Mouse (Mus musculus): ENCODE measurements around the gene Mbd3. TPM values are rescaled to one million over a fixed set of nuclear protein-coding genes. Genes with fewer than 3 reads are reported as not detected.
A peak's percentile ranks its signal among the peaks of the same experiment; 100 is the strongest.
"Not testable (repeated sequence)": the region's sequence is repeated elsewhere in the genome, so short reads cannot be mapped to it uniquely, and the experiment has no call there.

Gene Mbd3
- total RNA-seq, 2 experiments from 2014 or later: 134 to 138 TPM

DNA sequence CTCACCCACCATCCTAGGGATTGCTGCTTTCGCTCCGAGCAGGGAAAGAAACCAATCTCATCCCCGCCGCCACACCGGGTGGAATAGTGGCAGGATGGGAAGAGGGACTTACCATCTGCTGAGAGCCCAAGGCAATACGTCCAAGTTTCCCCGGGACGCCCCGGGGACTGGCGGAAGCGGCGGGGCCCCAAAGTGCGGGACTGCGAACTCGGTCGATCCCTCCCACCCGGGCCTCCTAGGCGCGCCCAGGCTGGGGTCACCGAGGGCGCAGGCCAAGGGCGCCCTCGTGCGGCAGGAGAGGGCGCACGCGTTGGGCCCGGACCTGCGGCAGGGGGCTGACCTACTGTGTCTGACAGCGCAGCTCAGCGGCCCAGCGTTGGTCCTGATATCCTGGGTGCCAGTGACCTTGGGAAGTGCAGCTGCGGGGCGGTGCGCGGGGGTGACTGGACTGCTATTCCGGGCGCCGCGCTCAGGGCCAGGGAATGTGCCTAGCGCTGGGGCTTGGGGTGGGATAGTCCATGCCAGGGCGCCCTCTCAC is 51.0 kb downstream of the Mbd3 start, which contains the start of gene Adamtsl5:
Gene Adamtsl5, minus strand, starts transcription at position 169 of the 538 bp plus-strand sequence.
- intact Hi-C loops (cut with DNase I): loop anchor here (2.0 kb wide), 1 partner anchor 54 kb away; the partner anchor contains the start of gene Apc2
- DNase-seq (ENCODE audit: low spot score in 2 of 2): no peak

DNA sequence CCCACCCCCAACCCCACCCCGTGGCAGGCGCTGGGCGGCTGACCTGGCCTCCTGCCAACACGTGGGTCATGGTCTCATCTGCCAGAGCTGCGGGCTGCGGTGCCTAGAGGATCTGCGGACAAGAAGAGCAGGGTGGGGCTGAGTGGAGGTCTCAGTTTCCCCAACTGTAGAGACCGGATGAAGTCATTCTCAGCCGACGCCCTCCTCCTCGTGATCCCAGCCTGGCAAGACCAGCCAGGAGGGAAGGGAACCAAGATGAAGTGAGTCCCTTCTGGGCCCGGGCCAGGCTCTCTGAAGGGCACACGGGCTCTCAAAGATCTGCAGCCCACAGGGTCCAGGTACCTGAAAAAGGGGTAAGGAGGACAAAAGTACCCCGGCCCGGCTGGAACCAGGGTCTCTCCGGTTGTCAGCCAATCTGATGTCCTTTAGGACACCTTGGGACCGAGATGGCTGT is 51.8 kb downstream of the Mbd3 start:
- intact Hi-C loops (cut with DNase I): no loop called here
- no peak for DNase-seq (ENCODE audit: low spot score in 2 of 2)

DNA sequence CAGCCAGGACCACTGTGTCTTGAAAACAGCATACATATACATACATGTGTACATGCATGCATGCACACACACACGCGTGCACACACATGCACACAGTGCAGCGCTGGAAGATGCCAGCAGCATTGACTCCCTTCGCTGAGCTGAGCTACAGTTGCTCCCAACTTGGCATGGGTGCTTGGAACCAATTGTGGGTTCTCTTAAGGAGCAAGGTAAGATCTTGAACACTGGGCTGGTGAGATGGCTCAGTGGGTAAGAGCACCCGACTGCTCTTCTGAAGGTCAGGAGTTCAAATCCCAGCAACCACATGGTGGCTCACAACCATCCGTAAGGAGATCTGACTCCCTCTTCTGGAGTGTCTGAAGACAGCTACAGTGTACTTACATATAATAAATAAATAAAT is 53.4 kb downstream of the Mbd3 start:
- DNase-seq (ENCODE audit: low spot score in 2 of 2); intact Hi-C loops (cut with DNase I): not testable (repeated sequence)

DNA sequence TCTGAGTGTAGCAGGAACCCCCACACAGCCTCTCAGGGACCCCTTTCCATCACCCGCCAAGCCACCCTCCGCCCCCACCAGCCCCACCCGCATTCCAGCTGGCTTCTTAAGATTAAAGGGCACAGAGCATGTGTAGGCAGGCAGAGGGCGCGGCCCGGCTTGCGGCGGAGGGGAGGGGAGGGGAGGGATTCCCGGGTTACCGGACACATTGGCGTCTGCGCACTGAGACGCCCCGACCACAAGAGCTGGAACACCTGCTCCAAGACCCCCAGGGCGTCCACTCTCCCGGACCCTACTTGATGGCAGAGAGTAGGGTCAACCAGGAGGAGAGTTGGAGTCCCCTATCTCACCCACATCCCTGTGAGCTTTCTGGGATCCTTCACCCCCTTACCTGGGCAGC is 54.2 kb downstream of the Mbd3 start:
- intact Hi-C loops (cut with DNase I): no loop called here
- no peak for DNase-seq (ENCODE audit: low spot score in 2 of 2)

DNA sequence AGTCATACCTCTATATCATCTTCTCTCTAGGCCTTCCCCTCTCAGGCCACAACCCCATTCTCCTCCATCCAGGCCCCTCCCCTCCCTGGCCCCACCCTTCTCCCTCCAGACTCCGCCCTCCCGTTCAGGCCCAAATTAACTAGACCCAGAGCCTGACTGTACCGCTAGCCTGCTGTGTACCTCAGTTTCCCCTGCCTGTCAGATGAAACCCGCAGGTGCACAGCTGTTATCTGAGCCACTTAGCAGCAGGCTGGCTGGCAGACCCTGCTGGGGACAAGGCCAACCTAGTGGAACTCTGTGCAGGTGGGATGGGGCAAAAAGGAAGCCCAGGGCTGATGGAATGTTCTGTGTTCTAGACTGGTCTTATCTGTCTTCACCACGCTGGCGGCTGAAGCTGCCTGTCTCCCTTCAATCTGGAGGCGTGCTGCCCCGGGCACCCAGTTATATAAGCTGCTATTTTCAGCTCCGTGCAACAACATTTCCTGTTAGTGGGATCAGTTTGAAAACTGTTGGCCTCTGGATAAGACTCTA is 55.2 kb downstream of the Mbd3 start:
- intact Hi-C loops (cut with DNase I): no loop called here
- peak in 1 of 2 experiments; percentile 46 for DNase-seq (ENCODE audit: low spot score in 2 of 2)

DNA sequence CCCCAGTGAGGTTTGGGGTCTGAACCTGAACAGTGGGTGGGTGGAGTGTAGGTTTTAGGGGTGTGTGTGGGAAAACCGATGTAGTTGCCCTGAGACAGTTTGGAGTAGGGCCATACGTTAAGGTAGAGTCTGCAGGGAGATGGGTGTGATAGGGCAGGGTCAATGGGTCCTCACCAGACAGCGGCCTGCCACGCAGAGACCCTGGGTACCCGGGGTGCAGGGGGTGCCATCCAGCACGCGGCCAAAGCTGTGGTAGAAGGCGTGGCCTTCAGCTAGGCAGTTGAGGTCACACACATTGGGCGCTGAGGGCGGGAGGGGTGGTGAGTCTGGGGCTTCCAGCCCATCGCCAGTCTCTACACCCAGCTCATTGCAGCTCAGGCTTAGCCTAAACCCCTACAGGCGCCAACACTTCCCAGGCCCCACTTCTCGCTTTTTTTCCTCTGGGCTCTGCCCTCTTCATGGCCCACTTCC is 55.9 kb downstream of the Mbd3 start:
- no peak for DNase-seq (ENCODE audit: low spot score in 2 of 2)
- intact Hi-C loops (cut with DNase I): no loop called here

DNA sequence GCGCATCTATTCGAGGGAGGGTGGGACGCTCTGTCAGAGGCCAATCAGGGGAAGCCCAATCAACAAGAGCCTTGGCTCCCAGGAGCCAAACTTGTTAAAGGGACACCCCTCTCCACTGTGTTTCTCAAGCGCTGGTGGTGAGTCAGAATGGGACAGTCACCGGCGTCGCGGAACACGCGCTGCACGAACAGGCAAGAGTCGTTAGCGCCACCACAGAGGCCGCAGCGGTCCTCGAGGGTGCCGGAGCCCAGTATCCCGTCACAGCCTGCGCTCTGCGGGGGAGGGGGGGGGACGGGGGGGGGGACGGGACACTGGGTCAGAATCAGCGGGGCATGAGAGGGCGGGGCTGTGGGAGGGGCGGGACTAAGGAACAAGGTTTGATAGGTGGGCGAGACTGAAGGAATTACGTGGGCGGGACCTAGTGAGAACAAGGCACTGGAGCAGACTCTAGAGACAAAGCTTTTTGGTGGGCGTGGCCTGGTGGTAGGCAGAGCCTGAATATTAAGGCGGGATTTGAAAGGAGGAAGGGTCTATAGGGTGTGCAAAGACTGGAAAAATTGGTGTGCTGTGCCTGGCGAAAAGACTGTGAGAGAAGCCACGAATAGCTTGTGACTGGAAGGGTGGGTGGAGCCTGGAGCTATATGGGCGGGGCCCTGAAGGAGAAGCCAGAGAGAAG is 56.5 kb downstream of the Mbd3 start:
- DNase-seq (ENCODE audit: low spot score in 2 of 2): peak in 1 of 2 experiments; percentile 54
- intact Hi-C loops (cut with DNase I): no loop called here

Small RNAs within 50 kb of the gene (microRNA-seq; reads per million reads assigned to microRNA genes)
- gene Gm22721: 0 to 0.25 reads per million in 2 experiments

Other genes with a start within 250 kb of the Mbd3 start
- 10 to 100 TPM; 77.3 to 90.1 TPM for gene Cirbp, start 233.6 kb downstream of the Mbd3 start, total RNA-seq (2021)
- gene 1600002K03Rik, start 226.6 kb downstream of the Mbd3 start, total RNA-seq (2021): 1 to 10 TPM; 6.7 to 7.6 TPM
- 1 to 10 TPM; 9.2 to 9.9 TPM for gene Efna2, start 220.1 kb downstream of the Mbd3 start, total RNA-seq (2021)
- 10 to 100 TPM; 40.9 to 41.2 TPM for gene Mum1, start 173.1 kb downstream of the Mbd3 start, total RNA-seq (2021)
- gene Ndufs7, start 150.4 kb downstream of the Mbd3 start, total RNA-seq (2021): 100 to 1,000 TPM; 182 to 187 TPM
- gene Gamt, start 138.5 kb downstream of the Mbd3 start, total RNA-seq (2021): 10 to 100 TPM; 27.6 to 30.7 TPM
- 10 to 100 TPM; 76.9 to 93.8 TPM for gene Dazap1, start 138.1 kb downstream of the Mbd3 start, total RNA-seq (2021)
- 100 to 1,000 TPM; 788 to 790 TPM for gene Rps15, start 107.1 kb downstream of the Mbd3 start, total RNA-seq (2021)
- gene Apc2, start 103.6 kb downstream of the Mbd3 start, total RNA-seq (2021): 100 to 1,000 TPM in 1 of 2 experiments, 10 to 100 TPM in 1; 93.4 to 103 TPM
- 10 to 100 TPM; 27.3 to 29.8 TPM for gene 2310011J03Rik, start 79.0 kb downstream of the Mbd3 start, total RNA-seq (2021)
- 1 to 10 TPM; 4.5 to 4.6 TPM for gene Pcsk4, start 70.1 kb downstream of the Mbd3 start, total RNA-seq (2021)
- 10 to 100 TPM; 10.5 to 11.2 TPM for gene Reep6, start 69.6 kb downstream of the Mbd3 start, total RNA-seq (2021)
- 1 to 10 TPM; 5.1 to 7.4 TPM for gene Adamtsl5, start 51.1 kb downstream of the Mbd3 start, total RNA-seq (2021)
- gene Plk5, start 43.1 kb downstream of the Mbd3 start, total RNA-seq (2021): 10 to 100 TPM; 22.6 to 24.9 TPM
- gene Mex3d, start 11.9 kb downstream of the Mbd3 start, total RNA-seq (2021): 10 to 100 TPM; 17.7 to 22.2 TPM
- gene Uqcr11, start 7.3 kb upstream of the Mbd3 start, total RNA-seq (2021): 100 to 1,000 TPM; 482 to 488 TPM
- 10 to 100 TPM; 22.6 to 25.8 TPM for gene Tcf3, start 34.1 kb upstream of the Mbd3 start, total RNA-seq (2021)
- not detected for gene Onecut3, start 95.3 kb upstream of the Mbd3 start, total RNA-seq (2021)
- gene Atp8b3, start 139.6 kb upstream of the Mbd3 start, total RNA-seq (2021): under 1 TPM; 0.14 to 0.16 TPM
- gene Rexo1, start 162.0 kb upstream of the Mbd3 start, total RNA-seq (2021): 10 to 100 TPM; 44.8 to 45.7 TPM
- gene Klf16, start 177.8 kb upstream of the Mbd3 start, total RNA-seq (2021): 10 to 100 TPM; 51.8 to 55.3 TPM
- 100 to 1,000 TPM; 206 to 216 TPM for gene Abhd17a, start 190.8 kb upstream of the Mbd3 start, total RNA-seq (2021)
- 10 to 100 TPM; 40.8 to 42.2 TPM for gene Scamp4, start 203.3 kb upstream of the Mbd3 start, total RNA-seq (2021)
- 1 to 10 TPM; 3.6 to 4.5 TPM for gene Adat3, start 203.3 kb upstream of the Mbd3 start, total RNA-seq (2021)
- 1 to 10 TPM; 2.8 to 2.9 TPM for gene Gm49322, start 206.5 kb upstream of the Mbd3 start, total RNA-seq (2021)
- gene Csnk1g2, start 223.3 kb upstream of the Mbd3 start, total RNA-seq (2021): 100 to 1,000 TPM; 222 to 247 TPM

Measured in left cerebral cortex, postnatal 25 days (tissue).